Mouse (Mus musculus): ENCODE data around the gene Dbndd2. TPM values are rescaled to one million over a fixed set of nuclear protein-coding genes. Genes with fewer than 3 reads are reported as not detected.
A peak's percentile ranks its signal among the peaks of the same experiment; 100 is the strongest.

Dbndd2 gene
- polyA plus RNA-seq, 1 experiment from 2014 or later, result 48.8 TPM

DNA sequence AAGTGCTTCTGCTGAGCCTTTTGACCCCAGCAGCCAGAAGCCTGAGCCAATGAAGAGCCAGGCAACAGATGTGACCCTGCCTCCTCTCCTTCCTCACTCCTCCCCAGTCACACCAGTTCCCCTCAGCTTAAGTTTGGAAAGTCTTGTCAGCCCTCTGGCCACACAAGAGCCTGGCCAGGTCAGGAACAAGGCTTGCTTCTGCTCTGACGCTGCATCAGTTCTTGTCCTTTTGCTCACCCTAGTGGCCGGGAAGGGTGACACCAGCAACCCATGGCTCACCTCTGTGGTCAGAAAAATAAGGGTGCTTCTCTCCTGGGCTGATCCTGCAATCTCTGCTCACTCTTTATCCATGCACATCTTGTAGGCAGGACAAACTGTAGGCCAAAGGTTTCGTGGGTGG, 34.9 kb downstream of the Dbndd2 start:
- POLR2A ChIA-PET, result no interaction called here
- CTCF ChIA-PET, result interaction anchor here (0.8 to 2.7 kb wide), 12 partner anchors 10 to 104 kb away, joined by 3 to 19 read pairs (median 5); partner anchors contain the start of gene Gm20458
- in situ Hi-C loops (cut with MboI; ENCODE audit: low pct_unique_long_range_greater_than_20kb), result no loop called here
- ATAC-seq, result no peak
- no peaks in the 10 kb centered on the region for H3K27me3 ChIP-seq
- TF ChIP-seq CTCF (IDR thresholded peaks at IDR 0.05), result peak; percentile 77
- no peak for DNase-seq (ENCODE audit: low read depth, low spot score)

DNA sequence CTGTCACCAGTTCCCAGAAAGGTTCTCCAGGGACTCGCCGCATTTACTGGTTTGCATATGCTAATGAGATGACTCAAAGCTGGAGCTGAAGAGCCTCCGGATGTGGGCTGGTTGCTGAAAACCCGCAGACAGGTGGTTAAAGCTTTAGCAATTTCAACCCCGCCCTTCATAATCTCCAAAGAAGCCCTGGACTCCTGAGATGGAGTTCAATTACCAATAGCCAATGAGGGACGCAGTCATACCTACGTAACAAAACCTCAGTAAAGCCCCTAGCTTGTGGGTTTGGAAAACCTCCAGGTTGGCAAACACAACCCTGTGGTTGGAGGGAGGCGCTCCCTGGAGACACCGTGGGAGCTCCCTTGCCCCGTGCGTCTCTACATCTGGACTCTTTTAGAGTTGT, 35.9 kb downstream of the Dbndd2 start:
- DNase-seq (ENCODE audit: low read depth, low spot score) (peak; percentile 89), ATAC-seq (peak; percentile 61)
- in situ Hi-C loops (cut with MboI; ENCODE audit: low pct_unique_long_range_greater_than_20kb), result no loop called here
- ChIA-PET POLR2A (interaction anchor here (0.9 to 1.5 kb wide), 4 partner anchors 9 to 99 kb away, joined by 3 read pairs; no protein-coding TSS in a partner anchor), CTCF (interaction anchor here (0.7 to 2.7 kb wide), 15 partner anchors 9 to 105 kb away, joined by 3 to 19 read pairs (median 5); partner anchors contain the start of genes Gm20458 and Trp53tg5)
- H3K27me3 ChIP-seq, result no peaks in the 10 kb centered on the region
- no peak for TF ChIP-seq CTCF (IDR thresholded peaks at IDR 0.05)

DNA sequence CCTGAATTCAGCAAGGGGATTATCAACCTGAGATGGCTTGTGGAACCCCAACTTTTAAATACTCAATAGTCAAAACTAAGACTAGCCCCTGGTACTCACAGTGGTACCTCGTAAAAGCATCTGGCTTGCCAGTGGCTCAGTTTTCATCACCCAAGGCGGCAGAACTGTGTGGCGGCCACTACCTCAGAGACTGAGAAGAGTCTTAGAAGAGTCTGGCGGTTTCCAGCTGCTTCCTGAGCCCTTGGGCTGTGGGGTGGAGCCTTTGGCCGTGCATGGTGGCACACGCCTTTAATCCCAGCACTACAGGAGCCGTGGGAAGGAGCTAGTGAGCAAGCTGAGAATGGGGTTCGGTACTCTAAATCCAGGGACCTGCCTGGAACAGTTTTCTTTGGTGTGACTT, 36.4 kb downstream of the Dbndd2 start:
- H3K27me3 ChIP-seq, result no peaks in the 10 kb centered on the region
- no peak for DNase-seq (ENCODE audit: low read depth, low spot score)
- CTCF ChIA-PET, result interaction anchor here (0.7 to 2.7 kb wide), 12 partner anchors 9 to 104 kb away, joined by 3 to 19 read pairs (median 5); partner anchors contain the start of genes Gm20458 and Trp53tg5
- in situ Hi-C loops (cut with MboI; ENCODE audit: low pct_unique_long_range_greater_than_20kb), result no loop called here
- no peak for TF ChIP-seq CTCF (IDR thresholded peaks at IDR 0.05)
- POLR2A ChIA-PET, result interaction anchor here (0.9 to 1.5 kb wide), 4 partner anchors 8 to 99 kb away, joined by 3 read pairs; no protein-coding TSS in a partner anchor
- ATAC-seq, result no peak

DNA sequence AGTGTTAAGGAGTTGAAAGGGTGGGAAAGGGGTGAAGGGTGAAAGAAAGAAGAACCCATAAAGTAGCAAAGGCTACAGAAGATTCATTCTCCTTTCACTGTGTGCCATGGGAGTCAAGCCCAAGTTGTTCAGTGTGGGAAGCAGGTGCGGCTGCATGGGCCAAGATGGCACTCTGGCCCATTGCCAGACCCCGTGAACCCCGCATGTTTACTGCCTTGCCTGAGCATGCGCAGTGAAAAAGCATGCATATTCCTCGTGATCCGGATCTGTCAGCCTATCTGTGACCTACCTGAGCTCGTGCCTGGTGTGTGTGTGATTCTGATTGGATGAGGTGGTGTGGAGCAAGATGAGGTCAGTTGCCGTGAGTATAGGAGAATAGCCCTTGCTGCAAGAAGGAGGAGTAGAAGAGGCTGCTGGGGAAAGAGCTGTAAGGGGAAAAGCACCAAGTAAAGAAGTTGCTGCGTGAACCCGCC, 37.4 kb downstream of the Dbndd2 start:
- ChIA-PET POLR2A (no interaction called here), CTCF (no interaction called here)
- TF ChIP-seq CTCF (IDR thresholded peaks at IDR 0.05), result no peak
- H3K27me3 ChIP-seq, result no peaks in the 10 kb centered on the region
- ATAC-seq, result no peak
- DNase-seq (ENCODE audit: low read depth, low spot score), result no peak
- in situ Hi-C loops (cut with MboI; ENCODE audit: low pct_unique_long_range_greater_than_20kb), result no loop called here

DNA sequence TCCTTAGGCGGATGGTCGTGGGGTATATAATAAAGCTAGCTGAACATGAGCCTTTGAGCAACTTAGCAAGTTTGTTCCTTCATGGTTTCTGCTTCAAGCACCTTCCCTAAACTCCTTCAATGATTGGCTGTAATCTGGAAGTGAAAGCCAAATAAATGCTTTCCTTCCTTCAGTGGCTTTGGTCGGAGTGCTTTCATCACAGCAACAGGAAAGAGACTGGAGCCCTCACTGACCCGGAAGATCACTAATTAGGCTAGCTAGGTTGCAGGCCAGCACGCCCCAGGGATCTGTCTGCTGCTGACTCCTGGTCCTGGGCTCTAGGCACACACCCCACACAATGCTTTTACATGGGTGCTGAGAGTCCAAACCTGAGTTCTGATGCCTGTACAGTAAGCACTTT, 42.7 kb downstream of the Dbndd2 start:
- TF ChIP-seq CTCF (IDR thresholded peaks at IDR 0.05), result no peak
- DNase-seq (ENCODE audit: low read depth, low spot score) (no peak), ATAC-seq (no peak)
- CTCF ChIA-PET, result interaction anchor here (4.5 kb wide), 1 partner anchor 14 kb away, joined by 31 read pairs; no protein-coding TSS in a partner anchor
- no peaks in the 10 kb centered on the region for H3K27me3 ChIP-seq
- in situ Hi-C loops (cut with MboI; ENCODE audit: low pct_unique_long_range_greater_than_20kb), result loop anchor here (25.0 kb wide), 1 partner anchor 416 kb away; no protein-coding TSS in a partner anchor
- POLR2A ChIA-PET, result no interaction called here

DNA sequence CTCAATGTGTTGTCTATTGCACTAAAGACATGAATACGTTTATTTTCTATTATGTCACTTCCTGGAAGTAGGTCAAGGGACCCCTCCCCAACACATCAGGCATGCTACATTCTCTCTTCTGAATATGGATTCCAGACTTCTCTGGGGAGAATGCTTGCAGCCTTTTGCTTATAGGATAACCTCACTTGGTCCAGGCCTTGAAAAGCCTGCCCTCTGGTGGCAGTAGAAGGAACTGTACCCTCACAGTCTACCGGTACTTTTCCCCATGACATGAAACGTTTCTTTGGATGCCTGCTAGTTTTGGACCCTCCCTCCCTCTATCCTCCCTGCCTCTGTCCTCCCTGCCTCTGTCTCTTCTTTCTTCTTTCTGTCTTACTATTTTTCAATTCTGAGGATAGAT, 45.3 kb downstream of the Dbndd2 start:
- ChIA-PET CTCF (interaction anchor here (0.8 to 4.5 kb wide), 19 partner anchors 10 to 142 kb away, joined by 3 to 31 read pairs (median 4); partner anchors contain the start of gene Gm20458), POLR2A (interaction anchor here (0.8 to 1.0 kb wide), 2 partner anchors 9 kb away, joined by 3 read pairs; no protein-coding TSS in a partner anchor)
- H3K27me3 ChIP-seq, result no peaks in the 10 kb centered on the region
- TF ChIP-seq CTCF (IDR thresholded peaks at IDR 0.05), result peak; percentile 83
- no peak for ATAC-seq
- in situ Hi-C loops (cut with MboI; ENCODE audit: low pct_unique_long_range_greater_than_20kb), result loop anchor here (25.0 kb wide), 1 partner anchor 419 kb away; no protein-coding TSS in a partner anchor
- no peak for DNase-seq (ENCODE audit: low read depth, low spot score)

DNA sequence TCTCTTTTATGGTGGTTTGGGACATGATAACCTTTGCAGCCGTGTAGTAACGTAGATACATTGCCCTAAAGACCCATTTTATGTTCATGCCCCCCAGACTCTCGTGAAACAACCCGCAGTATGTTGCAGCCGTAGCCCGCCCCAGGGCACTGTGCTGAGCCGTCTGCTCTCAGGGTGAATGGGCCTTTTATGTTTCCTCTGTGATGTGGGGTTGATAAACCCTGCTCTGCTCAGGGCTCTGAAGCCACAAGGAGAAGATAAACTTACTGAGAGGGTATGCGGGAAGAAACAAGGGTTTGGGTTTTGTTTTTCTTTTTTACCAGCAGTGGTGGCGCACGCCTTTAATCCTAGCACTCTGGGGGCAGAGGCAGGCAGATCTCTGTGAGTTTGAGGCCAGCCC, 48.4 kb downstream of the Dbndd2 start:
- ChIA-PET POLR2A (no interaction called here), CTCF (interaction anchor here (1.1 kb wide), 1 partner anchor 30 kb away, joined by 3 read pairs; no protein-coding TSS in a partner anchor)
- in situ Hi-C loops (cut with MboI; ENCODE audit: low pct_unique_long_range_greater_than_20kb), result loop anchor here (25.0 kb wide), 1 partner anchor 422 kb away; no protein-coding TSS in a partner anchor
- no peak for ATAC-seq
- TF ChIP-seq CTCF (IDR thresholded peaks at IDR 0.05), result no peak
- H3K27me3 ChIP-seq, result no peaks in the 10 kb centered on the region
- DNase-seq (ENCODE audit: low read depth, low spot score), result no peak

DNA sequence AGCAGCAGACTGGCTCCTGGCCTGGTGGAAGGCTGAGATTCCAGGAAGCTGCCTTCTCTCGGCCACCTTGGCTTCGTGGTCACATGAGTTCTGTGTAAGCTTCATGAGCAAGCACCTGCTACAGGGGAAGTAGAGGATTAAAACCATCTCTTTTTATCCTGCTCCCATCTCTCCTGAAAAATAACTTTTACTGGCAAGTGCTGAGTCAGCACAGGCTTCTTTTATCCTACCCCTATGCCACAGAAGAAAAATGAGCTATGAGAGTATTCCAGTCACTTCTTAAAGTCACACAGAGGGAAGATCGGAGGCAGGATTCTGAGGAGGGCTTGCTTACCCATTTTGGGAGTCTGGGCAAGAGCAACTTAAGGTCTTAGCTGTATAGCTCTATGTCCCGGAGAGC, 51.1 kb downstream of the Dbndd2 start:
- ChIA-PET POLR2A (interaction anchor here (0.6 kb wide), 1 partner anchor 83 kb away, joined by 4 read pairs; no protein-coding TSS in a partner anchor), CTCF (no interaction called here)
- H3K27me3 ChIP-seq, result no peaks in the 10 kb centered on the region
- no peak for DNase-seq (ENCODE audit: low read depth, low spot score)
- in situ Hi-C loops (cut with MboI; ENCODE audit: low pct_unique_long_range_greater_than_20kb), result loop anchor here (25.0 kb wide), 1 partner anchor 425 kb away; no protein-coding TSS in a partner anchor
- TF ChIP-seq CTCF (IDR thresholded peaks at IDR 0.05), result no peak
- ATAC-seq, result no peak

DNA sequence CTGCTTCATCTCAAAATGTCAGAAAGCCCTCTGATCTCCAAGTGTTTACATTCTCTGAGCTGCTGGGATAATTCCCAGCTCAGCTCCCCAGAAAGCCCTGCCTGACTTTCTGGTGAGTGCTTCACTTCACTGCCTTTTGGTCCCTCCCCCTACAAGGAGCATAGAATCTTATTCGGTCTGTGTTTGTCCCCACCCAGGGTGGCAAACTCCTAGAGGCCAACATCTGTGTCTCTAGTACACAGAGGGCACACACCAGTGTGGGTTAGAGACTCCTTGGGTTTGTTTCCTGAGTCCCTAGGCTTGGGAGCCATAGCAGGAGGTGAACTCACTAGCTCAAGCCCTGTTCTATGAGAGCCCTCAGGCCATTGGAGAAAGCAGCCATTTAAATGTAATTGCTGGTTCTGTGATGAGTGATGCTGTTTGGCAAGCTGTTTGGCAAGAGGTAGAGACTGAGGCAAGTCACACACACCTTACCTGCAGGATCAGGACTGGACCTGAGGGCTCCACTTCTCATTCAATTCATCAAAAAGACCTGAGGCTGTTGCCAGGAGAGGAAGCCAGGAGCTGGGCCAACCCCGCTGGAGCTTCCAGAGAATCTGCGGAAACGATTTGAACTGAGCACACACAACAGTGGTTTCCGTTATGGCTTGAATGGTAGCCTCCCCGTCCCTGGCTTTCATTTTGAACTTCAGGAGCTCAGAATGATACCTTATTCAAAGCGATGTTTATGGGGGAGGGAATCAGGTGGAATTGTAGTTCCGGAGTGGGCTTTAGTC, 54.9 kb downstream of the Dbndd2 start:
- in situ Hi-C loops (cut with MboI; ENCODE audit: low pct_unique_long_range_greater_than_20kb), result loop anchor here (25.0 kb wide), 1 partner anchor 429 kb away; no protein-coding TSS in a partner anchor
- H3K27me3 ChIP-seq, result no peaks in the 10 kb centered on the region
- ATAC-seq, result no peak
- DNase-seq (ENCODE audit: low read depth, low spot score), result no peak
- CTCF ChIA-PET, result interaction anchor here (1.0 to 4.4 kb wide), 6 partner anchors 10 to 152 kb away, joined by 3 to 31 read pairs (median 4); partner anchors contain the start of gene Slpi
- POLR2A ChIA-PET, result interaction anchor here (1.0 kb wide), 1 partner anchor 122 kb away, joined by 3 read pairs; no protein-coding TSS in a partner anchor
- no peak for TF ChIP-seq CTCF (IDR thresholded peaks at IDR 0.05)

DNA sequence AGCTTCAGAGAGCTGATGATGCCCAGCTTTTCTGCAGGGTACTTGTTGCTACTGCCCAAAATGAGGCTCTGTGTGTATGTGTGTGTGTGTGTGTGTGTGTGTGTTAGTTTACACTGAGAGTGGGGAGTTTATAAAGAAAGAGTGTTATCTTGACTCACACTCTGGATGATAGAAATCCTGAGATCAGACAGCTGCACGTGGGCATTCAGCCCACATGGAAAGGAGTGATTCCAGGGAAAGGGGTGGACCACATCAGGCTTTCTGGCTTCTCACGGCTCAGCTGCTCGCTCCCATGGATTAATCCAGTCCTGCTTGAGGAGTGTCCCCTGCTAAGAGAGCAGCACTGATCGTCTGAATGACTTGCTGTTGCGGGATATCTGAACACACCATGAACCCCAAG, 56.2 kb downstream of the Dbndd2 start:
- no peak for ATAC-seq
- in situ Hi-C loops (cut with MboI; ENCODE audit: low pct_unique_long_range_greater_than_20kb), result loop anchor here (25.0 kb wide), 1 partner anchor 430 kb away; no protein-coding TSS in a partner anchor
- CTCF ChIA-PET, result interaction anchor here (1.4 to 4.4 kb wide), 2 partner anchors 12 to 21 kb away, joined by 3 to 31 read pairs; no protein-coding TSS in a partner anchor
- POLR2A ChIA-PET, result no interaction called here
- TF ChIP-seq CTCF (IDR thresholded peaks at IDR 0.05), result no peak
- DNase-seq (ENCODE audit: low read depth, low spot score), result no peak
- H3K27me3 ChIP-seq, result no peaks in the 10 kb centered on the region

Measured in Patski (cell line).